Mouse (Mus musculus) liver, postnatal 0 days (tissue): ENCODE data around the gene Tmem234. TPM values are rescaled to one million over a fixed set of nuclear protein-coding genes. Genes with fewer than 3 reads are reported as not detected.

Experiments
- ATAC-seq: fragments of 200-750 bp; cut with Nextera tagmentation; 2 replicates; pipeline ENCODE4 v1.8.0; 2017; ENCODE audit warnings: mild to moderate bottlenecking, moderate library complexity
- DNase-seq: peaks from one replicate; pipeline ENCODE4 v3.0.0-alpha.2; 2016
- H3K27ac ChIP-seq: fragments of 300-500 bp; sonication (generic); 2 replicates; pipeline ENCODE4 v1.5.1; 2014; ENCODE audit warnings: antibody characterized with exemption, moderate library complexity, mild to moderate bottlenecking, low read depth
- H3K27me3 ChIP-seq: fragments of 300-500 bp; sonication (generic); 2 replicates; pipeline ENCODE4 v1.6.1; 2014; ENCODE audit warnings: low read length, control low read depth, mixed read lengths; ENCODE audit not compliant: insufficient read depth
- H3K36me3 ChIP-seq: fragments of 300-500 bp; sonication (generic); replicated peaks from 2 replicates; pipeline ENCODE4 v1.6.1; 2014; ENCODE audit warnings: mild to moderate bottlenecking, control low read depth, low read length, moderate library complexity, mixed read lengths; ENCODE audit not compliant: insufficient read depth
- H3K4me1 ChIP-seq: fragments of 300-500 bp; sonication (generic); 2 replicates; pipeline ENCODE4 v1.6.1; 2014; ENCODE audit warnings: antibody characterized with exemption, mild to moderate bottlenecking, control low read depth; ENCODE audit not compliant: insufficient read depth
- H3K4me2 ChIP-seq: fragments of 300-500 bp; sonication (generic); 2 replicates; pipeline ENCODE4 v1.6.1; 2014; ENCODE audit warnings: low read depth, mild to moderate bottlenecking, low read length, moderate library complexity, mixed read lengths
- H3K4me3 ChIP-seq: fragments of 300-500 bp; sonication (generic); 2 replicates; pipeline ENCODE4 v1.5.1; 2014; ENCODE audit warnings: low read depth, low read length
- H3K9ac ChIP-seq: fragments of 300-500 bp; sonication (generic); replicated peaks from 2 replicates; pipeline ENCODE4 v1.6.1; 2014; ENCODE audit warnings: mild to moderate bottlenecking, moderate library complexity
- H3K9me3 ChIP-seq: fragments of 300-500 bp; sonication (generic); 2 replicates; pipeline ENCODE4 v1.6.1; 2016; ENCODE audit warnings: mild to moderate bottlenecking, control low read depth, low read length, mixed read lengths
- CTCF ChIP-seq: sonication (generic); IDR thresholded peaks from 2 replicates; pipeline ENCODE4 v1.5.1; 2016; ENCODE audit warnings: antibody characterized with exemption, low read depth
- EP300 ChIP-seq: IDR thresholded peaks from 2 replicates; pipeline ENCODE4 v1.6.1; 2016; ENCODE audit warnings: antibody characterized with exemption, low read depth, mild to moderate bottlenecking
- WGBS: fragments of 180-500 bp; shearing (Covaris S2); extraction: QIAGEN DNeasy Blood & Tissue Kit; methylation state at CpG from one replicate; pipeline ENCODE4 v1.1.7; 2014; ENCODE audit not compliant: insufficient replicate concordance; 5-methylcytosine and 5-hydroxymethylcytosine counted together
- polyA plus RNA-seq: library from polyadenylated mRNA; unstranded; fragments of >200 nt; fragmentation: Nextera tagmentation; extraction: Ambion mirVana; gene quantifications from 2 replicates; pipeline ENCODE4 v1.2.1, GENCODE M21; 2015

Gene Tmem234
- polyA plus RNA-seq, 1 experiment from 2014 or later, result 93.9 TPM

GRCm38 (mm10) chr4:129557256-129557808 lies 43.1 kb upstream of the Tmem234 start:
- DNase-seq, result no peak
- no peaks in the 10 kb centered on the region for H3K9me3 ChIP-seq
- peak overlapping the region; percentile 57 for H3K4me3 ChIP-seq
- no peaks in the 10 kb centered on the region for H3K27me3 ChIP-seq
- H3K4me2 ChIP-seq, result peak overlapping the region; percentile 95
- WGBS, result 73% methylated on average over 9 of the region's 9 CpGs
- TF ChIP-seq CTCF (no peak), EP300 (peak; percentile 78)
- H3K9ac ChIP-seq, result peak overlapping the region; percentile 56
- no peaks in the 10 kb centered on the region for H3K36me3 ChIP-seq
- H3K4me1 ChIP-seq, result peaks cover 23% of the 10 kb centered on the region
- peak; percentile 73 for ATAC-seq
- peak overlapping the region; percentile 69 for H3K27ac ChIP-seq

GRCm38 (mm10) chr4:129558321-129558955 lies 42.0 kb upstream of the Tmem234 start:
- no peak overlapping the region for H3K9ac ChIP-seq
- H3K4me3 ChIP-seq, result no peak overlapping the region
- peak overlapping the region; percentile 95; the same call in 1 of the 2 replicates for H3K4me2 ChIP-seq
- 72% methylated on average over 12 of the region's 12 CpGs for WGBS
- no peak for ATAC-seq
- peaks cover 25% of the 10 kb centered on the region for H3K4me1 ChIP-seq
- H3K27ac ChIP-seq, result peak overlapping the region; percentile 69
- no peaks in the 10 kb centered on the region for H3K36me3 ChIP-seq
- peak; percentile 14 for DNase-seq
- TF ChIP-seq EP300, result no peak
- TF ChIP-seq CTCF, result no peak
- no peaks in the 10 kb centered on the region for H3K9me3 ChIP-seq
- no peaks in the 10 kb centered on the region for H3K27me3 ChIP-seq

- DNase-seq, result no peak
- 54% methylated on average over 5 of the region's 5 CpGs for WGBS
These were observed 39.3 kb upstream of the Tmem234 start for GRCm38 (mm10) chr4:129561184-129561583.

GRCm38 (mm10) chr4:129563718-129564117 lies 36.8 kb upstream of the Tmem234 start:
- Histone ChIP-seq H3K27me3 (no peaks in the 10 kb centered on the region), H3K9me3 (no peaks in the 10 kb centered on the region), H3K36me3 (no peaks in the 10 kb centered on the region), H3K27ac (no peak overlapping the region), H3K4me3 (no peak overlapping the region), H3K4me2 (no peak overlapping the region), H3K9ac (no peak overlapping the region), H3K4me1 (peaks cover 6% of the 10 kb centered on the region; the same call in 1 of the 2 replicates)
- ATAC-seq (no peak), DNase-seq (no peak)
- WGBS, result 67% methylated on average over 8 of the region's 8 CpGs
- TF ChIP-seq EP300 (no peak), CTCF (no peak)

More at GRCm38 (mm10) chr4:129561184-129561583, 39.3 kb upstream of the Tmem234 start:
- no peak for ATAC-seq
- H3K4me3 ChIP-seq, result no peak overlapping the region
- H3K9ac ChIP-seq, result no peak overlapping the region
- no peaks in the 10 kb centered on the region for H3K36me3 ChIP-seq
- no peaks in the 10 kb centered on the region for H3K9me3 ChIP-seq
- H3K27ac ChIP-seq, result no peak overlapping the region
- H3K4me1 ChIP-seq, result peaks cover 20% of the 10 kb centered on the region
- TF ChIP-seq EP300, result no peak
- TF ChIP-seq CTCF, result no peak
- H3K27me3 ChIP-seq, result no peaks in the 10 kb centered on the region
- H3K4me2 ChIP-seq, result no peak overlapping the region

- TF ChIP-seq CTCF (no peak), EP300 (no peak)
- no peak overlapping the region for H3K27ac ChIP-seq
- H3K36me3 ChIP-seq, result no peaks in the 10 kb centered on the region
- no peak overlapping the region for H3K9ac ChIP-seq
- WGBS, result 81% methylated on average over 6 of the region's 6 CpGs
- DNase-seq (no peak), ATAC-seq (no peak)
- H3K9me3 ChIP-seq, result no peaks in the 10 kb centered on the region
- peaks cover 6% of the 10 kb centered on the region; the same call in 1 of the 2 replicates for H3K4me1 ChIP-seq
- no peak overlapping the region for H3K4me3 ChIP-seq
- no peaks in the 10 kb centered on the region for H3K27me3 ChIP-seq
- H3K4me2 ChIP-seq, result no peak overlapping the region
These were observed 35.3 kb upstream of the Tmem234 start for GRCm38 (mm10) chr4:129565139-129565538.

- H3K9me3 ChIP-seq, result no peaks in the 10 kb centered on the region
- H3K4me2 ChIP-seq, result no peak overlapping the region
- H3K27ac ChIP-seq, result no peak overlapping the region
- no peak overlapping the region for H3K9ac ChIP-seq
- TF ChIP-seq EP300 (no peak), CTCF (no peak)
- no peaks in the 10 kb centered on the region for H3K36me3 ChIP-seq
- DNase-seq, result no peak
- WGBS, result 82% methylated on average over 7 of the region's 7 CpGs
- no peak overlapping the region for H3K4me3 ChIP-seq
- ATAC-seq, result no peak
- no peaks in the 10 kb centered on the region for H3K27me3 ChIP-seq
- H3K4me1 ChIP-seq, result peaks cover 4% of the 10 kb centered on the region; the same call in 1 of the 2 replicates
These were observed 32.1 kb upstream of the Tmem234 start for GRCm38 (mm10) chr4:129568366-129568765.
